Mouse (Mus musculus) R1 (cell line): ENCODE data around the gene Aktip.

Source experiments
- DNase-seq: peaks from one replicate; pipeline ENCODE4 v3.0.0-alpha.2; 2018; ENCODE audit warnings: low read depth, low spot score

Aktip gene

GRCm38 (mm10) chr8:91199876-91200275 is at the start of gene Aktip:
Aktip (minus strand) TSS chr8:91199976.
- DNase-seq = no peak

GRCm38 (mm10) chr8:91245821-91246454 is 46.2 kb upstream of the Aktip start:
- no peak for DNase-seq

- no peak for DNase-seq
Measured at GRCm38 (mm10) chr8:91242721-91243120, 42.9 kb upstream of the Aktip start.

- no peak for DNase-seq
Measured at GRCm38 (mm10) chr8:91241873-91242519, 42.2 kb upstream of the Aktip start.

GRCm38 (mm10) chr8:91241371-91241770 is 41.6 kb upstream of the Aktip start:
- DNase-seq = no peak

- DNase-seq = no peak
Measured at GRCm38 (mm10) chr8:91237191-91237590, 37.4 kb upstream of the Aktip start.

GRCm38 (mm10) chr8:91234097-91234496 is 34.3 kb upstream of the Aktip start:
- no peak for DNase-seq

- no peak for DNase-seq
Measured at GRCm38 (mm10) chr8:91227421-91227841, 27.7 kb upstream of the Aktip start.

GRCm38 (mm10) chr8:91224227-91224626 is 24.5 kb upstream of the Aktip start:
- DNase-seq = no peak

GRCm38 (mm10) chr8:91221841-91222240 is 22.1 kb upstream of the Aktip start:
- DNase-seq = no peak

- DNase-seq = no peak
Measured at GRCm38 (mm10) chr8:91218271-91218670, 18.5 kb upstream of the Aktip start.

GRCm38 (mm10) chr8:91217062-91217905 is 17.5 kb upstream of the Aktip start:
- no peak for DNase-seq

- no peak for DNase-seq
Measured at GRCm38 (mm10) chr8:91214287-91214686, 14.5 kb upstream of the Aktip start.

- DNase-seq = no peak
Measured at GRCm38 (mm10) chr8:91212948-91213347, 13.2 kb upstream of the Aktip start.

GRCm38 (mm10) chr8:91209658-91210057 is 9.9 kb upstream of the Aktip start:
- DNase-seq = no peak

- no peak for DNase-seq
Measured at GRCm38 (mm10) chr8:91207676-91208075, 7.9 kb upstream of the Aktip start.

GRCm38 (mm10) chr8:91205897-91206296 is 6.1 kb upstream of the Aktip start:
- no peak for DNase-seq

- DNase-seq = no peak
Measured at GRCm38 (mm10) chr8:91201184-91201583, 1.4 kb upstream of the Aktip start.

GRCm38 (mm10) chr8:91198036-91198435 is 1.7 kb downstream of the Aktip start:
- no peak for DNase-seq

GRCm38 (mm10) chr8:91197233-91197632 is 2.5 kb downstream of the Aktip start:
- DNase-seq = no peak

- peak; percentile 68 for DNase-seq
Measured at GRCm38 (mm10) chr8:91196661-91197060, 3.1 kb downstream of the Aktip start.

GRCm38 (mm10) chr8:91194081-91194480 is 5.7 kb downstream of the Aktip start:
- DNase-seq = no peak

GRCm38 (mm10) chr8:91192941-91193340 is 6.8 kb downstream of the Aktip start:
- DNase-seq = no peak
